Mouse (Mus musculus) embryo, embryonic 10.5 days (tissue): ENCODE measurements at regions not wholly inside any gene's neighbourhood (a gene's known extent, or its start where the extent isn't known, plus 50 kb on each side); places are given as distances from the start of the nearest gene placed in this dataset.

Source experiments
- DNase-seq: peaks from one replicate; pipeline ENCODE4 v3.0.0-alpha.2; 2015; ENCODE audit warnings: low spot score

DNA sequence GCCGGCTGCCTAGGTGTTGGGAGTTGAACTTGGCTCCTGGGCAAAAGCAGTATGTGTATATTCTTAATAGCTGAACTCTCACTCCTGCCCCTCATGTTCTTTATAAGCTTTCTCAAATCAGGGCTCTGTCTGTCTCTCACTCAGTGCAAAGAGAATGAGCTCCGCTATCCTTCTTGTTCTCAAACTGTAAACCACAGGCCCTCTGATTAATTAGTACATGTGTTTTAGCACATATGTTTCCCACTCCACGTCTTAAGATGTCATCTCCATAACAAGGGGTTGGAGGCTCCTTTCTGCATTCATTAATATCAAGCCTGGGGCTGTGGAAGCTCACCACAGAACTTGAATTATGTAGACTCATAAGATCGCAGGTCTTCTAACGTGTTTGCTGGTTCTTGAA is 104.7 kb downstream of the Nsun3 start:
- DNase-seq, result no peak

DNA sequence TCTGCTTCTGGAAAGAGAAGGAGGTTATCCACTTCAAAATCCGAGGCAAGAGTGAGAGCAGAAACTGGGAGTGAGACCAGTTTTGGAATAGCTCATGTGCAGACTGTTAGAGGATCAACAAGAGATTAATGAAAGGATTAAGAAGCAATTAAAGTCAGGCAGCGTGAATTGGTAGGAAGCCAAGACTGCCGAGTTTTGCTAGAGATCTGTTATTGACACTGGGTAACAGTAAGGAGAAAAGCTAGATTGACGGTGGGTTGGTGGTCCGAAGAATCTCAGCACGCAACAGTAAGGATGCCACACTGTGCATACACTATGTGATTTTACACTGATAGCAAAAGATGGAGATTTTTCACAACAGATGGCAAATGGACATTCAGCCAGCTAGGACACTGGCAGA is 109.8 kb downstream of the Nsun3 start:
- no peak for DNase-seq

DNA sequence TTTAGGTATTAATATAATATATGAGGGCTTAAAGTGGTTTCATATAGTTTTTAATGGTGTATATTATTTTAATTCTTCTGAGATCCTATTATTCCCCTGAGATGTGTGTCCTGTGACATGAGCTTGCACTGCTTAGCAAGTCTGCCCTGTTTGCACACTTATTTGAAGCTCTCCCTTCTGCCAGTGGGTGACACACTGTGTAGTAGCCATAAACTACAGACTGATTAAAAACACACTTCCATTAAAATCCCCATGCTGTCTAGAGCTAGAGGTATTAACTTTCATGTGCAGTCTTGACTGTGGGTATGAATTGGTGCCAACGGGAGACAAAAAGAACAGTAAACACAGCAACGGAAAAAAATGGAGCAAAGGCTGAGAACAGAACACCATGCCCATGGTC is 129.2 kb downstream of the Nsun3 start:
- DNase-seq, result no peak

DNA sequence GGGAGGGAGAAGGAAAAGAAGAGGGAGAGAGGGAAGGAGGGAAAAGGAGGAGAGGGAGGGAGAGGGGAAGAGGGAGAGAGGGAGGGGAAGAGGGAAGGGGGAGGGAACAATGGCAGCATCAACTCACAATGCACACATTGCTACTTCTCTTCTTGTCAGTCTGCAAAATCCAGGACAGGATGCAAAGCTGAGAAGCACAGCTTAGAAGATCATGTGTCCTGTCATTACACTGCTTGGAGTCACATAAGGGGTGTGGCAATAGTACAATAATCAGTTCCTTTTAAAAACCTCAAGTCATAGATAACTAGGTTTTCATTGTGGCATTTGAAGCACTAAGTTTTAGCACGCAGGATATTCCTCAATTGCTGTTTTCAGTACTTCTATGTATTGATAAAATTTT is 132.2 kb downstream of the Nsun3 start:
- peak; percentile 0 for DNase-seq

DNA sequence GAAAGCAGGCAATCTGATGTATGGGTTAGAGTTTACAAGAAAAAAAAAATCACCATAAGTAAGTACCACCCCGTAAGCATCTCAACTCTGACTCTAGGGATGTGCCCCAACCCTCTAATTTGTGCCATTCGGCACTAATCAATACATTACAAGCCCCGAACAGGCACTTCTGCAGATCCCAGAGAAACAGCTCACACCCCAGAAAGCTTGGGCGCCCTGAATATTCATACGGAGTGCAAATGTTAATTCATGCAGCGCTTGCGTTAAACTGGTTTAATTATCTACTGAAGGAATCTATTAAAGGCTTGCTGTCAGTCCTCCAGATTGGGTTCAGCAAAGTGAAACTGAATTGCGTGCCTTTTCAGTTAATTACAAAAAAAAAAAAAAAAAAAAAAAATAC is 132.8 kb downstream of the Nsun3 start:
- no peak for DNase-seq

DNA sequence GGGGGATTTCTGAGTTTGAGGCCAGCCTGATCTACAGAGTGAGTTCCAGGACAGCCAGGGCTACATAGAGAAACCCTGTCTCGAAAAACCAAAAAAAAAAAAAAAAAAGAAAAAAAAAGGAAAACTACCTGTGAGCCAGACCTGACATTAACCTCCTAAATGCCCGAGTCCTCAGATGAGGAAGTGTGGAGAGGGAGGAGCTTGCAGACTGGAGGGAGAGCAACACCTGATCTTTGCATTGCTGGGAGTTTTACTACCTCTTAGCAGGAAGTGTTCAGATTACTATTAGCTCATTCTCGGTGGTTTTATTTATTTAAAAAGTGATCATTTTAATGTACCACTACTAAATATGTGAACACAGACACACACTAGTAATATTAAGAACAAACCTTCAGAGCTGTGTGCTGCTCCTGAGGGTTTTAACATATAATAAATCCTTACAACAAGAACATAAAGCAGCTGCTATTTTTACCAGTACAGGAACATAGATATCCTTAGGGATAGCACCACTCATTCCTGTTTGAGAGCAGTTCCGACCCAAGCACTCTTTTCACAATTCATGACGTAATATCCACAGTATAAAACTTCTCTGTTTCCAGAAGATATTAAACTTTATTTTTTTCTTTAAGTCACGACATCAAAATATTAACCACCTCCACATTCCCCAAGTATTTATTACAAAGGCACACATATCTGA is 133.7 kb downstream of the Nsun3 start:
- no peak for DNase-seq

DNA sequence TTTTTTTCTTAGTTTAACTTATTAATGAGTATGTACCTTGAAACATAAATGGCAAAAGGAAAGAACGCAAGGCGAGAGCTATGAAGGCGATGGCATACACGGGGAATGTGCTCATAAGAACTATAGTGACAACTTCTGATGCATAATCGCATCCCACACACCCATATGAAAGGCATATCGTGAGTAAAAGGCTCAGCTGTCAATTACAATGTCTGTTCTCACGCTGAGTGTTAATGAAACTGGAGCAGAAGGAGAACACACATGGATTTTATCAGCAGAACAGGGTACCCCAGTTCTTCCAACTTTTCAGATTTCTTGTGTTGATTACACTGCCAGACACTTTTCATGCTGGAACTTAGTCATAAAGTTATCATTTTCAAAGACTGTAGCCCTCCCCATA is 135.8 kb downstream of the Nsun3 start:
- DNase-seq, result no peak

DNA sequence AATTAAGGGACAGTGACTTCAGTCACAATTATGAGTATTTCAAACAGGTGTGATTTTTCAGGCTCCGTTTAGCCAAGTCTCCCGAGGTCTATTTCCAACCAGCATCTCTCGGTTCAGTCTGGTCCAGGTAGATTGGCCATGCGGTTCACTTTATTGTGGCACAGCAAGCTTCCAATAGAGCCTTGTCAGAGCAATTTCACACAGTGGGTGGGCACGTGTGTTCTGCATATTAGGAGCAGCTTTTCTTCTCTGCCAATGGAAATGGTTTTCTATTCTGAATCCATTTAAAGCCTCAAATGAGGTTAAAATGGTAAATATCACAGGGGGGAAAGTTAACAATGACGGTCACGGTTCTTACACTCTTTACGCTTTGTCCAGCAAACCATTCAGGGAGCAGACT is 138.3 kb downstream of the Nsun3 start:
- DNase-seq, result no peak

DNA sequence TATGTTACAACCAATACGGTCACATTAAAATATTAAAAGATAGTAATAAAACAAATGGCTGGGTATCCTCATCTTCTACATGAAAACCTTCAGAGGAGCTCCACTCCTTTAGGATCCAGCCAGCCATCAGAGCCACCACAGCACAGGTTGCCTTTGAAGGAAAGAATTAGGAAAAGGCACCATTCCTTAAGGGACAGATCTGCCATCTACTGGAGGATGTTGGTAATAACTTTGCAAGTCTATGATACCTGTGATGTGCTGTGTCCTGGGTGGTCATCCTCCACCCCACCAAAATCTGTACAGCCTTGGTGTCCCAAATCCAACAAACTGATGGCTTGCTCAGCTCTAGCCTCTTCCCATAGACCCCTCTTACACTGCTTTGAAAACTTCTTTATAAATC is 140.5 kb downstream of the Nsun3 start:
- peak; percentile 60 for DNase-seq

DNA sequence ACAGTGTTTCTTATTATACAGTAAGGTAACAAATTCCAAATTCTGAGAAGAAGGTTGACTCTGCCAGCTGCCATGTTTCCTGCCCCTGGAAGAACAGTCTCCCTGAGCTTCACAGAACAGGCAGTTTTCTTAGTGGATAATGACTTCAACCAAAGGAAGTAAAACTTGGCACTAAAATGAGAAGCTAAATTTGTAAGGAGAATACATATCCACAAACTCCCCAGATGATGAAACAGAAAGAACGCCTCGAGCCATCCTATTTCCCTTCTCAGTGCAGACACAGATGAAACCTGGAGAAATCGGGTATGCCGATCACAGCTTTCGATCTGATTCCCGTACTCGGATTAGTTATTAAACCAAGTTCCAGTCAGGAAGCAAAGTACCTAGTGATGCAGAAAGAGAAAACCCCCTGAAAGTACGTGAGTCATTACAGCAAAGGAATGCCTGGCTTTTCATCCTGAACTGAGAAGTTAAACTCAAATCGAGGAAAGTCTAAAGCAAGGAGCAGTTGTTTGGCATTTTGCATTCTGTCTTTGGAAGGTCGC is 143.7 kb downstream of the Nsun3 start:
- no peak for DNase-seq

DNA sequence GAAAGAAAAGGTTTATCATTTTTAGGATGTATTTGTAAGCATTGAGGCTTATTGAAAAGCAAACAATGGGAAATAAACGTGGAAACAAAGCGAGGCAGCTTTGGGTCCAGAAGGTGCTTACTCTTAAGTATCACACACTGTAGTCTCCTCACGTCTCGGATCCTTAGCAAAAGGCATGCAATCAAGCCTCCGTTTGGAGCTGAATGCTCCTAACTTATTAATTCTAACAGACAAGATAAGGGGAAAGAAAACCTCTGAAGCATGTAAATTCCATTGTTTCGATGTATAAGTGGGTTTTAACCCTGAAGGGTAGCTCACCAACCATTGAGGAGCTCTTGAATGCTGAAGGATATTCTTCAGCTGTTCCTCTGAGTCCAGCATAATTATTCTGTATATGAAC is 162.7 kb downstream of the Nsun3 start:
- DNase-seq, result no peak

DNA sequence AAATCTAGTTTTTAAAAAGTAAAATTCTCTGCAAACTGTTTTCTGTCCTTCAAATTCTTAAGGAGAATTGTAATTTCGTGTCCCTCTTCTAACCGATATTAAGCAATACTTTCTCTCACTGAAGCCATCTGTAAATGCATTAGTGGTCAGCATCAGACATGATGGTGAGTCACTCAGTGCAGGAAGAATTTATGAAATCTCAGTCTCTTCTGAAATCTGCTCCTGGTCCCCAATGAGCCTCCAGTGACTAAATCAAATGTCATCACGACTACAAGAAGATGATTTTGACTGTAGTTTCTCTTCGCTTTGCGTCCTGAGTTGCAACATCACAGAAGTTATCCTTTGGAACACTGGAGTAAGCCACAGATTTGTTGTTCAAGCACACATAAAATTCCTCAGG is 175.7 kb downstream of the Nsun3 start:
- no peak for DNase-seq

DNA sequence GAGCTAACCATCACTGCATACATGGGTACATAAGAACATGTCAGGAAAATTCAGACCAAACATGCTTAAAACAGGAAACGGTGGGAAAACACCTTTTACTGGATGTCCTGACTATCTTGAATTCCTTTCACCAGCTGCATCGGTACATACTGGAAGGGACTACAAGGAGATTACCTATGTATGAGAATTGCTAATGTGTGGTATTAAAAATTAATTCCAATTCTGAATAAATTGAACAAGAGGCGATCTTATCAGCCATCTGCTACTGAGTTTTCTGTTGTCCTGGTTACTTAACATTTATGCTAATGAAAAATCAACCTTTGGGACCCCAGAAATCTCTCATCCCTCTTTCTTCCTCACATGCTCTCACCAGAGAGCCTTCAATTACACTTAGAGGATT is 178.0 kb downstream of the Nsun3 start:
- no peak for DNase-seq

DNA sequence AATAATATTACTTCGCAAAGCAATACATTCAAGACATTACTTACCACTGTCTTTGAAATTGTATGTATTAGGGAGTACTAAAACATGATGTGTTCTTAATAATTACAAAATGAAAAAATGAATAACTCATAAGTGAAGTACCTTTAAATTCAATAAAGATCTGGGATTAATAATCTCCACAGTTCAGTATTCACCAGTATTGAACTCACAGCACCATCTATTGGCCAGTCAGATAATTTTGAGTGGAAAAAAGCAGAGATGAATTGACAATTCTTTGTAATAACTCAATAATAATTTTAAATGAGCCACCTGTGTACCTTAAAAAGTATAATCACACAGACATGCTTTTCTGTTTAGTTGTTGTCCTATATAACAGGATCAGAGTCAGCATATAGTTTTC is 180.7 kb downstream of the Nsun3 start:
- DNase-seq, result no peak

DNA sequence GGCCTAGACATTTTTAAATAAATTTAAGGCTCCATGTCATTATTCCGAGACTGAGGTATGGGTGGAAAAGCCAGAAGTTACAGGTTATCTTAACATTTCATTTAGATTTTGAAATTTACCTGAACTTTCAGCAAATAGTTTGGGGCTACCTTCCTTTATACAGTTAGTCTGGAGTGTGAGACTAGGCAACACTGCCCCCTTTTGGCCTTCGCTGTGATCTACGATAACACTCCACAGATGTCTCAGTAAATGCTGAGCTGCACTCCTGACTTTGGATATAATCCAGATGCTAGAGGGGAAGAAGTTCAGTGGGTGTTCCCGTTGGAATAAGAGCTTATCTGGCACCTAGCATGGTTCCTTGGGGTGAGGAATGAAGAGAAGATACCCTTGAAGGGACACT is 224.6 kb downstream of the Nsun3 start:
- DNase-seq, result peak; percentile 71

DNA sequence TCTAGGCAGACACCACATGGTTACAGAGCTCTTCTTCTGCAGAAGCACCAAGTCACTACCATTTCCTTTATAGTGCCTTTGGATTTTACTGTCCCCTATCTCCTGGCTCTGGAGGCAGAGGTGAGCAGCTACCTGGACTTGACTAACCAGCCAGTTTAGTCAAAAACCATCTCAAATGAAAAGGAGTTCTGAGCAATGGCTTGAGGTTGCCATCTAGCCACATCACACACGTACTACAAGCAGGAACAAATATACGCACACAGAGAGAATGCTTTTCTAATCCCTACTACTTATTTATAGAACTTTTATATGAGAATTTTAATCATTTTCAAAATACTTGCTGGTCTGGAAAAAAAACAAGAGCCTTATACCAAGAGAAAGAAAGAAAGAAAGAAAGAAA is 243.5 kb downstream of the Nsun3 start:
- no peak for DNase-seq

DNA sequence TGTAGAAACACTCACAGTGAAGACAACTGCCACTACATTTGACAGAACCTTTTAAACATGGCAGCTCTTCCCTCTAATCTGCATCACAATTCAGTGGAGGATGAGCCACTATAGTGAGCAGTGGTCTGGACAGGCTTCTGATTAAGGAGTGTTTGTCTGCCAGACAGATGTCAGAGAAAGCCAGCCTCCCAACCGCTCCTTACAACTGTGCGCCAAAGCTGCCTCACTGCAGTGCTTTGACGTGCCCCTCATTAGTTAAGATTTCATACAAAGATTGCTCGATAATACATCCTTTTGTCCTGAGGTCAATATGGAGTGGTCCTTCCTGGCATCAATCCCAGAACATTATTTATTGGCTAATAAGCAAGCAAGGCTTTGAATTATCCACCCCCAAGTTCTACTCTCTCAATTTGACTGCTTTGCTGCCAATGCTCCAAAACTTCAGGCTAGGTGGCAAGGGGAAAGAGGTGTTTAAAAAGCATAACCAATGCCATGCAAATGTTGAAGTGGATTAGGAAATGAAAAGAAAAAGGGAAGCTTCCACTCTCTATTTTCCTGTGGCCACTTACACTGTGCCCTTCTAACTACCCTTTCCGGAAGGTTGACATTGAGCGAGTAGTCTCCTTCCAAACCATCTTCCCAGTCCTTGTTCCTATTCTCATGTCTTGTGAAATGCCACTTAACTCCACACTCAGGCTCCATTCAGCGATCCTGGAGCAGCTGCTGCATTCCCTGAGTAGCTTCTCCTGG is 248.7 kb downstream of the Nsun3 start:
- no peak for DNase-seq

DNA sequence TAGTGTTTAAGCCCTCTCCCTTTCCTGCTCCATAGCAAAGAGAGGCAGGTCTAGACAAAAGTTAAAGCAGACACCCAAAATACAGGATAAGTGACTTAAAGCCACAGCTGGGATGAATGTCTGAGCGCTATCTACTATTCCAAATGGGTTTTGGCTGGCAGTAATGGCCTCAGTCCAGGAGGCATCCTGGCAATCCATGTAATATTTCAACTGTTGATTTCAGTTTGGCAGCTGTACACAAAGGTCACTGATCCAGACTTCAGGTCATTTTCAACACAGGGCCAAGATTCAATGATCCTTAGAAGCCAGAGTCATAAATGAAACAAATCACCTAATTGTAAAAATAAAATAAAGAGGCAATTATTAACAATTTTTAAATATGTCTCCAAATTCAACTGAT is 277.3 kb downstream of the Nsun3 start:
- no peak for DNase-seq

DNA sequence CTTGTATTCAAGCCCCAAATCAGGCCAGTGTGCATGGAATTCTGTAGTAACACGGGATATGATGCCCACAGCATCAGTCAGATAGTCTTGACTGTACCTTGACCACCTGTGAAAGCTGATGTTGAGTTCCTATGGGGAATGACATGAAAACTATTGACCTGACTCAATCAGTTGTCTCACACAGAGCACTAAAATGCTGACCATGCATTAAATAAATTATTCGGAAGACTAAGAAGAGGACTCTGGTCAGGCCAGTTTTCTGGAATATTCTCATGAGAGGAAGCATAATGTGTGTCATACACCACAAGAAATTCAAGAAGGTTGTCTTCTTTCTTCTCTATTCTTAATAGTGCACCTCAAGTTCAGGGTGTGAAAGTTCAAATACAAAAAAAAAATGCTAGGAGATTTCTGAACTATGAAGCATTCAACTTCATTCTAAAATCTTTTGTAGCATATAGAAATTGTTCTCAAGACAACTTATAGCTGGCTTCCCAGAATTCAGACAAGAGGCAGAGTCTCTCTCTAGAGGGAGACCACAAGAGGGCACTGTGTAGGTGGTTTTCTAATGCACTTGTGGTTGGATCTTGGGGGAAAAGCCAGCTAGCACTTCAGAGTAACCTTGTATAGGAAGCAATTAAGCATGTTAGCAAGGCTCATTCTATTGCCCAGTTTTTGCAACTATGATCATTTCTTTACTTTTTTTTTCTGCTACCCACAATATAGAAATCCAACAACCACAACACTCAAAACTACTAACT is 279.7 kb downstream of the Nsun3 start:
- peak; percentile 64 for DNase-seq

DNA sequence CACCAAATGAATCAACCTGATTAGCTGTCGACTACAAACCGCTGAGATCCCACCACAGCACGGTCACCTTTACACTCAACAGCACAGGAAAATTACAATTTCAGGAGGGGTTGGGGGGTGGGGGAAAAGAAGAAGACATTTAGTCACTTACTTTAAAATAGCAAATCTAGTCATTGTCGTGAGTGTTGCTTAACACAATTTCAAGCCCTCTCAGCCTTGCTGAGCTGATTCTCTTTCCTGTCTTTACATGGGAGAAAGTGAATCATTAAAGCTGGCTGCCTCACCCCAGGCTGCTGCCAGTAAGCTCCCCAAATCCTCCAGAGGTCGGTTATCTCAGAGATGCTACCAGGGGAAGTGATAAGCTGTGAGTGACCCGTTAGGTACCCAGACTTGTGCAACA is 285.7 kb downstream of the Nsun3 start:
- DNase-seq, result no peak

DNA sequence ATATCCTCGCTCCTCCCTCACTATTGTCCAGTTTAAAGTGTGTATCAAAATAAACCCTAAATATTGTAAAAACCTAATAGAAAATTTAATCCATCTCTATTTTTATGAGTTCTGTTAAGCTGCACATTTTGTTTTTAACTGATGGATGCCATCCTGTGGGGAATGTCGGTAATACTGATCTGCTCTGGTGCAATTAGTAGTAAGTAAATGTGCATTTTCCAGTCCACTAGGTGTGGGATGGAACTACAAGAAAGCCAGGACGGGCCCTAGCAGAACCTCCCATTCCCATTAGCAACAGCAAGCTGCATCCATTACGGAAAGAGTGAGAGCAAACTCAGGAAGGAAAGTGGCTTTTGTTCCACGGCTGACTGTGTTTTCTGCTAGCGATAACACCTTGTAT is 286.3 kb downstream of the Nsun3 start:
- peak; percentile 3 for DNase-seq

DNA sequence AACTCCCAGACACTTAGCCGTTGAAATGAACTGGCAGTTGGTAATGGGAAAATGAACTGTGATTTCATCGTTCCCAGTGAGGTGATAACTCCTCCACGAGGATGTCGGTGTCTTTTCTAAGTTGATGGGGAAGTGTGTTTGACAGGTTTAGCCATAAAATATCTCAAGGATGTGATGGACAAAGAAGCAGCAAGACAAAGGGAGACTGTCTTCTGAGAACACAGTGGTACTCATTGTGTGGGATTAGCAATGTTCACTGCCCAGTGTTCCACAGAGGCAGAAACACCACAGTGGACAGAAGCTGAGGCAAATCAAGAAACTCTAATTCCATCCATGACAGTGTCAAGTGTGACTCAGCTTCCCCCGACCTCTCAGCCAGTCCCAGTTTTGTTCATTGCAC is 287.9 kb downstream of the Nsun3 start:
- no peak for DNase-seq

DNA sequence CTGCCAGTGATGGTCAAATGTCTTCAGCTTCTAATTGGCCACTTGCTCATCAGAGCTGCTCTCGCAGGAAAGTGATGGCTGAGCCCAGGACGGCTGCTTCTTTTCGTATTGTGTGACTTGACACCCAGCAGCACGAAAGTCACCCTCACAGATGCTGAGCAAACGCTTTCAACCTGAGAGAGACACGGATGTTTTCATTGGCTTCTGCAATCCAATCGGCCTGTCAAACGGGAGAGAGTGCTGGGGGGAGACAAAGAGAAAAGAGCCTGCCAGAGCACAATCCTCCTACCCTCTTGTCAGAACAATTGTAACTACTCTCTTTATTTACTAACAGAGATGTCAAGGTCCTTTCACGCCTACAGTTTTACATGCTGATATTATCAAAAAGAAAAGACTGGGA is 289.9 kb downstream of the Nsun3 start:
- no peak for DNase-seq
